Mouse (Mus musculus) layer of hippocampus, postnatal 14 days (tissue): Measurements from ENCODE around the gene Rarb. TPM values are rescaled to one million over a fixed set of nuclear protein-coding genes. Genes with fewer than 3 reads are reported as not detected.

Experiments used
- DNase-seq, 2 experiments: peaks; one replicate each; pipeline ENCODE4 v3.0.0; 2021 to 2022; ENCODE audit warnings: low spot score in 2 of 2, mixed read lengths in 1 of 2
- total RNA-seq, 2 experiments: library from RNA; stranded (reverse); gene quantifications; 2 replicates each; pipeline ENCODE4 v1.2.3; 2021

Gene Rarb
- total RNA-seq, 2 experiments from 2014 or later = 8.9 to 11.5 TPM

- DNase-seq = peak; percentile 22 to 33
Measured at GRCm38 (mm10) chr14:16598074-16598501, 220.9 kb downstream of the Rarb start.

GRCm38 (mm10) chr14:16589139-16589538, 229.8 kb downstream of the Rarb start:
- DNase-seq = no peak

- DNase-seq = no peak
Measured at GRCm38 (mm10) chr14:16578100-16578499, 240.9 kb downstream of the Rarb start.

GRCm38 (mm10) chr14:16577049-16577448, 241.9 kb downstream of the Rarb start:
- DNase-seq = no peak

GRCm38 (mm10) chr14:16574925-16575721, 243.8 kb downstream of the Rarb start:
- DNase-seq = peak; percentile 61 to 70

- DNase-seq = no peak
Measured at GRCm38 (mm10) chr14:16573475-16574171, 245.3 kb downstream of the Rarb start.

GRCm38 (mm10) chr14:16572755-16573340, 246.1 kb downstream of the Rarb start:
- no peak for DNase-seq

GRCm38 (mm10) chr14:16569506-16570001, 249.4 kb downstream of the Rarb start:
- no peak for DNase-seq

- no peak for DNase-seq
Measured at GRCm38 (mm10) chr14:16566920-16567319, 252.0 kb downstream of the Rarb start.

GRCm38 (mm10) chr14:16563912-16564311, 255.0 kb downstream of the Rarb start:
- DNase-seq = no peak

GRCm38 (mm10) chr14:16561496-16562170, 257.3 kb downstream of the Rarb start:
- DNase-seq = no peak

GRCm38 (mm10) chr14:16559294-16560217, 259.4 kb downstream of the Rarb start:
- DNase-seq = no peak

- no peak for DNase-seq
Measured at GRCm38 (mm10) chr14:16558033-16558432, 260.9 kb downstream of the Rarb start.

GRCm38 (mm10) chr14:16554643-16555459, 264.1 kb downstream of the Rarb start:
- no peak for DNase-seq

- DNase-seq = no peak
Measured at GRCm38 (mm10) chr14:16554319-16554642, 264.7 kb downstream of the Rarb start.

GRCm38 (mm10) chr14:16552293-16552692, 266.7 kb downstream of the Rarb start:
- no peak for DNase-seq

- DNase-seq = no peak
Measured at GRCm38 (mm10) chr14:16551843-16552242, 267.1 kb downstream of the Rarb start.

- DNase-seq = no peak
Measured at GRCm38 (mm10) chr14:16548200-16548576, 270.8 kb downstream of the Rarb start.

GRCm38 (mm10) chr14:16547492-16548199, 271.3 kb downstream of the Rarb start:
- DNase-seq = no peak
